Mouse (Mus musculus): ENCODE measurements around the gene Osr1.

Osr1 gene

GRCm38 (mm10) chr12:9589561-9590134 lies 19.7 kb downstream of the Osr1 start:
- no peak for DNase-seq

- no peak for DNase-seq
These were observed 21.2 kb downstream of the Osr1 start for GRCm38 (mm10) chr12:9591141-9591540.

- no peak for DNase-seq
These were observed 28.3 kb downstream of the Osr1 start for GRCm38 (mm10) chr12:9598219-9598618.
